Mouse (Mus musculus) MEL (cell line): ENCODE measurements around the gene Vmn1r67. TPM values are rescaled to one million over a fixed set of nuclear protein-coding genes. Genes with fewer than 3 reads are reported as not detected.

ENCODE experiments used
- DNase-seq: peaks from one replicate; pipeline ENCODE4 v3.0.0; 2011; ENCODE audit warnings: low read depth, low spot score
- H3K27ac ChIP-seq: 2 replicates; pipeline ENCODE4 v1.5.1; 2012; ENCODE audit warnings: low read depth, mild to moderate bottlenecking, control low read depth, low read length, moderate library complexity; ENCODE audit not compliant: control insufficient read depth
- H3K27me3 ChIP-seq, 2 experiments: fragments of 150-350 bp in 1 of 2; sonication (generic) in 1 of 2; 2 replicates each; pipeline ENCODE4 v1.6.1; 2012; ENCODE audit warnings: low read length in 2 of 2, mild to moderate bottlenecking in 2 of 2, improper control_type of control experiment in 1 of 2, moderate library complexity in 1 of 2; ENCODE audit not compliant: insufficient read depth in 2 of 2, control insufficient read depth in 1 of 2
- H3K36me3 ChIP-seq, 2 experiments: 2 replicates each; pipeline ENCODE4 v1.6.1; 2012 to 2014; ENCODE audit warnings: low read length in 2 of 2, improper control_type of control experiment in 1 of 2, inconsistent platforms in 1 of 2, mild to moderate bottlenecking in 1 of 2; ENCODE audit not compliant: insufficient read depth in 2 of 2, control insufficient read depth in 1 of 2
- H3K4me1 ChIP-seq, 2 experiments: fragments of 150-350 bp in 1 of 2; sonication (generic) in 1 of 2; 2 replicates each; pipeline ENCODE4 v1.6.1; 2012; ENCODE audit warnings: low read length in 2 of 2, improper control_type of control experiment in 1 of 2, mild to moderate bottlenecking in 1 of 2; ENCODE audit not compliant: insufficient read depth in 2 of 2, control insufficient read depth in 1 of 2
- H3K4me3 ChIP-seq, 2 experiments: fragments of 150-350 bp in 1 of 2; sonication (generic) in 1 of 2; 2 replicates each; pipeline ENCODE4 v1.5.1; 2012; ENCODE audit warnings: low read depth in 2 of 2, low read length in 2 of 2, mild to moderate bottlenecking in 2 of 2, moderate library complexity in 2 of 2, control low read depth in 1 of 2, improper control_type of control experiment in 1 of 2; ENCODE audit not compliant: control insufficient read depth in 1 of 2, insufficient read depth in 1 of 2
- H3K79me2 ChIP-seq: 2 replicates; pipeline ENCODE4 v1.6.1; 2012; ENCODE audit warnings: mild to moderate bottlenecking, low read length, moderate library complexity; ENCODE audit not compliant: control insufficient read depth, poor library complexity, insufficient read depth
- H3K9ac ChIP-seq: 2 replicates; pipeline ENCODE4 v1.6.1; 2012; ENCODE audit warnings: low read depth, mild to moderate bottlenecking, control low read depth, low read length, moderate library complexity; ENCODE audit not compliant: control insufficient read depth, poor library complexity, severe bottlenecking
- H3K9me3 ChIP-seq: fragments of 150-350 bp; sonication (generic); replicated peaks from 2 replicates; pipeline ENCODE4 v1.6.1; 2012; ENCODE audit warnings: mild to moderate bottlenecking, low read length, improper control_type of control experiment, moderate library complexity; ENCODE audit not compliant: insufficient read depth
- CHD2 ChIP-seq: IDR thresholded peaks from 2 replicates; pipeline ENCODE4 v1.6.1; 2011; ENCODE audit warnings: low read length, improper control_type of control experiment
- ELF1 ChIP-seq: IDR thresholded peaks from 2 replicates; pipeline ENCODE4 v1.6.1; 2014; ENCODE audit warnings: low read depth, mild to moderate bottlenecking, inconsistent platforms, low read length, improper control_type of control experiment, moderate library complexity
- GABPA ChIP-seq: IDR thresholded peaks from 2 replicates; pipeline ENCODE4 v1.6.1; 2012; ENCODE audit warnings: low read depth, mild to moderate bottlenecking, inconsistent platforms, low read length, improper control_type of control experiment, moderate library complexity
- GATA1 ChIP-seq: IDR thresholded peaks from 2 replicates; pipeline ENCODE4 v1.6.1; 2011; ENCODE audit warnings: low read depth, low read length, improper control_type of control experiment
- HCFC1 ChIP-seq: IDR thresholded peaks from 2 replicates; pipeline ENCODE4 v1.6.1; 2012; ENCODE audit warnings: low read depth, mild to moderate bottlenecking, inconsistent platforms, low read length, improper control_type of control experiment, moderate library complexity
- MAFK ChIP-seq: IDR thresholded peaks from 2 replicates; pipeline ENCODE4 v1.6.1; 2011; ENCODE audit warnings: low read depth, mild to moderate bottlenecking, low read length, improper control_type of control experiment, borderline replicate concordance
- MAZ ChIP-seq: IDR thresholded peaks from 2 replicates; pipeline ENCODE4 v1.6.1; 2012; ENCODE audit warnings: low read depth, mild to moderate bottlenecking, inconsistent platforms, low read length, improper control_type of control experiment
- NELFE ChIP-seq: IDR thresholded peaks from 2 replicates; pipeline ENCODE4 v1.6.1; 2011; ENCODE audit warnings: low read depth, low read length, improper control_type of control experiment
- NRF1 ChIP-seq: IDR thresholded peaks from 2 replicates; pipeline ENCODE4 v1.6.1; 2014; ENCODE audit warnings: low read depth, mild to moderate bottlenecking, inconsistent platforms, low read length, improper control_type of control experiment, moderate library complexity; ENCODE audit not compliant: poor library complexity, insufficient read depth, severe bottlenecking
- POLR2AphosphoS5 ChIP-seq: IDR thresholded peaks from 2 replicates; pipeline ENCODE4 v1.6.1; 2012; ENCODE audit warnings: low read depth, borderline replicate concordance, mild to moderate bottlenecking, inconsistent platforms, low read length, moderate library complexity, mixed read lengths
- RAD21 ChIP-seq: IDR thresholded peaks from 2 replicates; pipeline ENCODE4 v1.6.1; 2011; ENCODE audit warnings: mild to moderate bottlenecking, low read depth, low read length, improper control_type of control experiment
- SMC3 ChIP-seq: IDR thresholded peaks from 2 replicates; pipeline ENCODE4 v1.6.1; 2011; ENCODE audit warnings: low read depth, low read length, improper control_type of control experiment
- ZC3H11A ChIP-seq: IDR thresholded peaks from 2 replicates; pipeline ENCODE4 v1.6.1; 2012; ENCODE audit warnings: low read depth, mild to moderate bottlenecking, inconsistent platforms, low read length, improper control_type of control experiment
- ZMIZ1 ChIP-seq: IDR thresholded peaks from 2 replicates; pipeline ENCODE4 v1.6.1; 2012; ENCODE audit warnings: low read depth, mild to moderate bottlenecking, inconsistent platforms, low read length, improper control_type of control experiment, moderate library complexity
- polyA plus RNA-seq, 2 experiments: library from polyadenylated mRNA; stranded (reverse) in 1 of 2; unstranded in 1 of 2; fragments of >175 nt in 1 of 2; fragments of >200 nt in 1 of 2; gene quantifications; 2 replicates each; pipeline versions ENCODE4 v1.2.1 to v1.2.4; 2012; ENCODE audit warnings: low replicate concordance in 2 of 2, low read depth in 1 of 2; ENCODE audit not compliant: insufficient read length in 2 of 2, insufficient read depth in 1 of 2, missing spikeins in 1 of 2
- total RNA-seq: library from RNA; depleted of rRNA; stranded (reverse); fragments of 300-350 nt; gene quantifications from 2 replicates; pipeline ENCODE4 v1.2.3, GENCODE M21; 2012; rRNA removed

The Vmn1r67 gene
- total and polyA plus RNA-seq, 3 experiments = not detected

- TF ChIP-seq GABPA (no peak), SMC3 (no peak), POLR2AphosphoS5 (no peak), CHD2 (no peak), MAFK (no peak), NELFE (no peak), MAZ (no peak), ZMIZ1 (no peak), NRF1 (no peak), RAD21 (no peak), ELF1 (no peak), HCFC1 (no peak)
- H3K9me3 ChIP-seq = no peaks in the 10 kb centered on the region
- H3K4me1 ChIP-seq = no peaks in the 10 kb centered on the region
- H3K27me3 ChIP-seq = no peaks in the 10 kb centered on the region
- no peak within 1 kb of the TSS for H3K9ac ChIP-seq
- no peaks in the 10 kb centered on the region for H3K36me3 ChIP-seq
- H3K4me3 ChIP-seq = no peak within 1 kb of the TSS
- DNase-seq = no peak
- H3K79me2 ChIP-seq = no peaks in the 10 kb centered on the region
- H3K27ac ChIP-seq = no peak within 1 kb of the TSS
Measured at GRCm38 (mm10) chr7:10494786-10495521, 51.8 kb downstream of the Vmn1r67 start, which contains the start of gene Zik1. Gene Zik1, minus strand, starts transcription at chr7:10495394.

- Histone ChIP-seq H3K9me3 (no peaks in the 10 kb centered on the region), H3K36me3 (no peaks in the 10 kb centered on the region), H3K27me3 (no peaks in the 10 kb centered on the region), H3K79me2 (no peaks in the 10 kb centered on the region), H3K27ac (no peak overlapping the region), H3K9ac (no peak overlapping the region), H3K4me1 (no peaks in the 10 kb centered on the region), H3K4me3 (no peak overlapping the region)
- no peak for TF ChIP-seq GATA1
- TF ChIP-seq ZC3H11A = no peak
- no peak for TF ChIP-seq ZMIZ1
- DNase-seq = no peak
Measured at GRCm38 (mm10) chr7:10495578-10495977, 52.4 kb downstream of the Vmn1r67 start.

Other genes with a start within 250 kb of the Vmn1r67 start
- gene Vmn1r66, start 165.3 kb upstream of the Vmn1r67 start, total RNA-seq = not detected in 2 replicates
- not detected for gene Vmn1r66, start 165.3 kb upstream of the Vmn1r67 start, polyA plus RNA-seq
- not detected in 2 replicates for gene Zik1, start 52.1 kb downstream of the Vmn1r67 start, total RNA-seq
- gene Zik1, start 52.1 kb downstream of the Vmn1r67 start, polyA plus RNA-seq = not detected
- not detected in 2 replicates for gene Vmn1r68, start 115.2 kb downstream of the Vmn1r67 start, total RNA-seq
- gene Vmn1r68, start 115.2 kb downstream of the Vmn1r67 start, polyA plus RNA-seq = not detected
- not detected in 2 replicates for gene Vmn1r69, start 170.3 kb downstream of the Vmn1r67 start, total RNA-seq
- not detected for gene Vmn1r69, start 170.3 kb downstream of the Vmn1r67 start, polyA plus RNA-seq
- not detected in 2 replicates for gene Vmn1r70, start 188.2 kb downstream of the Vmn1r67 start, total RNA-seq
- not detected for gene Vmn1r70, start 188.2 kb downstream of the Vmn1r67 start, polyA plus RNA-seq
- gene Nlrp4b, start 244.5 kb downstream of the Vmn1r67 start, total RNA-seq = not detected in 2 replicates
- not detected for gene Nlrp4b, start 244.5 kb downstream of the Vmn1r67 start, polyA plus RNA-seq